Mouse (Mus musculus) megakaryocyte, embryonic 14.5 days (primary cell): ENCODE measurements around the gene Stap2. TPM values are rescaled to one million over a fixed set of nuclear protein-coding genes. Genes with fewer than 3 reads are reported as not detected.

ENCODE experiments used
- H3K27me3 ChIP-seq: replicated peaks from 2 replicates; pipeline ENCODE3; 2012; ENCODE audit warnings: inconsistent platforms
- H3K36me3 ChIP-seq: replicated peaks from 2 replicates; pipeline ENCODE3; 2012; ENCODE audit warnings: low read length, inconsistent platforms, mixed read lengths
- H3K4me1 ChIP-seq: 2 replicates; pipeline ENCODE4 v1.6.1; 2012; ENCODE audit warnings: inconsistent platforms
- H3K4me3 ChIP-seq: replicated peaks from 2 replicates; pipeline ENCODE3; 2012; ENCODE audit warnings: moderate library complexity, mild to moderate bottlenecking, inconsistent platforms
- H3K9me3 ChIP-seq: 2 replicates; pipeline ENCODE4 v1.6.1; 2012; ENCODE audit warnings: inconsistent platforms
- FLI1 ChIP-seq: IDR thresholded peaks from 2 replicates; pipeline ENCODE4 v1.6.1; 2012; ENCODE audit warnings: low read length, inconsistent platforms, mixed read lengths
- GATA1 ChIP-seq: IDR thresholded peaks from 3 replicates; pipeline ENCODE4 v1.6.1; 2012; ENCODE audit warnings: mixed read lengths, low read length, inconsistent platforms, borderline replicate concordance
- polyA plus RNA-seq: library from polyadenylated mRNA; stranded (reverse); fragments of >175 nt; gene quantifications from 2 replicates; pipeline ENCODE4 v1.2.3, GENCODE M21; 2012; ENCODE audit warnings: low replicate concordance; ENCODE audit not compliant: insufficient read depth

The Stap2 gene
- polyA plus RNA-seq, 1 experiment: 0.21 TPM

DNA sequence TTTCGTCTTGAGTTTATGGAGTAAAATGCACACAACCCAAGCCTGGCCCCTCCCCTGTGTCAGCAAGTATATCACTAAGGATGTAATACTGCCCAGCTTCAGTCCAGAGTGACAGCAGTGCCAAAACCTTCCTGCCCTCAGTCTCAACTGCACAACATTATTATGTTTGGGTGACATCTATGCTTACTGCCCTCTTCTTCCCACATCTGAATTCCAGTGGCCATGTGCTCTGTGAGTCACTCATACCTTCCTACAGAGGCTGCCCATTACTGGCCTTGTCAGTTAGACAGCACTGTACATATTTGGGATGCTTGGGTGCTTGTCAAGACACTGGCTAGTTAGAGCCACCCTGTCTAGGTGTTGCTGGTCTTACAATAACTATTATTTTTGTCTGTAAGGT is 20.9 kb upstream of the Stap2 start:
- peaks cover 100% of the 10 kb centered on the region for H3K4me1 ChIP-seq

DNA sequence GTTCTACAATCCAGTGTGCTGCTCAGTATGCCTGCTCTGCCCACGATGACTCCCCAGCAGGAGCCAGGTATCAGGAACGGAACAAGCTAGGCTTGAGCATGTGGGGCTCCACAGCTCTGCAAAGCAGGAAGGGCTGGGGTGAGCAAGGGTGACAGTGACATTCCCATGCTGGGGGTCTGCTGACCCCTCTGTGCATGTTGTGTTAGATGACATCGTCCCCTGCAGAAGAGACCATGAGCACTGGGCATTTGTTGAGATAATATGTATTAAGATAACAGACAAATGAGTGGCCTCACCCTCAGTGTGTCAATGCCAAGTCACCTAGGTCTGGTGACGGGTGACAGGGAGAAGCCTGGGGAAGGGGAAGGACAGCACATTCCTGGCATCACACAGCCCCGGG is 19.5 kb upstream of the Stap2 start:
- TF ChIP-seq FLI1: no peak
- TF ChIP-seq GATA1: no peak
- Histone ChIP-seq H3K36me3 (peaks cover 99% of the 10 kb centered on the region), H3K4me3 (peak overlapping the region; percentile 83), H3K9me3 (no peaks in the 10 kb centered on the region), H3K4me1 (peaks cover 100% of the 10 kb centered on the region), H3K27me3 (no peaks in the 10 kb centered on the region)

More for the DNA sequence above, 20.9 kb upstream of the Stap2 start:
- Histone ChIP-seq H3K4me3 (peak overlapping the region; percentile 79), H3K9me3 (no peaks in the 10 kb centered on the region), H3K27me3 (no peaks in the 10 kb centered on the region), H3K36me3 (peaks cover 97% of the 10 kb centered on the region)
- no peak for TF ChIP-seq GATA1
- TF ChIP-seq FLI1: no peak

DNA sequence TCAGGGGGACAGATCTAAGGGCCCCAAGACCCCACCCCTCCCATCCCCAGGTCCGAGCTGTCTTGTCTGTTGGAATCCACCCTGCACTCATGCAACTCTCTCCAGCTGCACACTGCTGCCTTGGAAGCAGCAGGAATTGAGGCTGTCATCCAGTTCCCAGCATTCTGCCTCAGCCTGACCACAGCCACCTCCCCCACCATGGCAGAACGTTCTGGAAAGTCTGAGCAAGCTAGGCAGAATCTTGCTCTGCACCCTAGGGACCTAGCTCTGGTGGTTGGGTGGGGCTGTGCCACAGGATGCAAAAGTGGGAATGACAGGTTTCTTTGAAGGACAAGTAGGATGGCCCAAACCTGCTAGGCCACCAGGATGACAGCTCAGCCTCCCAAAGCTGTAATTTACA is 19.1 kb upstream of the Stap2 start:
- Histone ChIP-seq H3K4me3 (peak overlapping the region; percentile 83), H3K9me3 (no peaks in the 10 kb centered on the region), H3K27me3 (no peaks in the 10 kb centered on the region), H3K36me3 (peaks cover 99% of the 10 kb centered on the region), H3K4me1 (peaks cover 100% of the 10 kb centered on the region)
- TF ChIP-seq FLI1 (no peak), GATA1 (no peak)

DNA sequence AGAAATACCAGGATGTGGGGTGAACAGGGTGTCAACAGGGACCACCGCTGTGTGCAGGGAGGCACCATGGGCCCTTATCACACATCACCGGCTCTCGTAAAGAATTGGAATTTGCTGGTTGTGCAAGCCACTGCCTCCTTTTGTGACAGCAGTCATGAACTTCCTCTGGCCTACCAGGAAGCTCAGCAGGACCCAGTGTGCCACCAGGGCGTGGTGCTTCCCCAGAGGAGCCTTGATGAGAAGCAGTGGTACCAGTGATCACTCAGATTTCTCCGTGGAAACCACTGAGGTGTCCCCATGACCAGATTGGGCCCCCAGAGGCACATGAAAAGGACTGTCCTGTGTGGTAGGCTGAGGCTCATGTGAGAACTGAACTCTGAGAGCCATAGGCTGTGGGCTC is 18.0 kb upstream of the Stap2 start:
- Histone ChIP-seq H3K4me3 (peak overlapping the region; percentile 57), H3K9me3 (no peaks in the 10 kb centered on the region), H3K4me1 (peaks cover 100% of the 10 kb centered on the region), H3K36me3 (peaks cover 99% of the 10 kb centered on the region), H3K27me3 (no peaks in the 10 kb centered on the region)
- TF ChIP-seq GATA1: no peak
- no peak for TF ChIP-seq FLI1

DNA sequence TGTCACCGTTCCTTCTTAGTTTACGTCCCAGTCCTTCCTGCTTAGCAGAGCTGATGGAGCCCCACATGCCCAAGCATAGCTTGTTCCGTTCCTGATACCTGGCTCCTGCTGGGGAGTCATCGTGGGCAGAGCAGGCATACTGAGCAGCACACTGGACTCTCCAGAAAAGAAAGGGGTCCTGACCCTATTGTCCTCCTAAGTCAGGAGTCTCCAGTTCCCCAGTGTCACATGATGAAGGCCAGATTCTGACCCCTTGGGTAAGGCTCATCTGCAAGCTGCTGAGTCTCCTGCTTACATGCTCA is 17.6 kb upstream of the Stap2 start:
- no peaks in the 10 kb centered on the region for H3K27me3 ChIP-seq
- peak overlapping the region; percentile 77 for H3K4me3 ChIP-seq
- peaks cover 99% of the 10 kb centered on the region for H3K4me1 ChIP-seq
- no peaks in the 10 kb centered on the region for H3K9me3 ChIP-seq
- TF ChIP-seq FLI1 (no peak), GATA1 (no peak)
- peaks cover 99% of the 10 kb centered on the region for H3K36me3 ChIP-seq

DNA sequence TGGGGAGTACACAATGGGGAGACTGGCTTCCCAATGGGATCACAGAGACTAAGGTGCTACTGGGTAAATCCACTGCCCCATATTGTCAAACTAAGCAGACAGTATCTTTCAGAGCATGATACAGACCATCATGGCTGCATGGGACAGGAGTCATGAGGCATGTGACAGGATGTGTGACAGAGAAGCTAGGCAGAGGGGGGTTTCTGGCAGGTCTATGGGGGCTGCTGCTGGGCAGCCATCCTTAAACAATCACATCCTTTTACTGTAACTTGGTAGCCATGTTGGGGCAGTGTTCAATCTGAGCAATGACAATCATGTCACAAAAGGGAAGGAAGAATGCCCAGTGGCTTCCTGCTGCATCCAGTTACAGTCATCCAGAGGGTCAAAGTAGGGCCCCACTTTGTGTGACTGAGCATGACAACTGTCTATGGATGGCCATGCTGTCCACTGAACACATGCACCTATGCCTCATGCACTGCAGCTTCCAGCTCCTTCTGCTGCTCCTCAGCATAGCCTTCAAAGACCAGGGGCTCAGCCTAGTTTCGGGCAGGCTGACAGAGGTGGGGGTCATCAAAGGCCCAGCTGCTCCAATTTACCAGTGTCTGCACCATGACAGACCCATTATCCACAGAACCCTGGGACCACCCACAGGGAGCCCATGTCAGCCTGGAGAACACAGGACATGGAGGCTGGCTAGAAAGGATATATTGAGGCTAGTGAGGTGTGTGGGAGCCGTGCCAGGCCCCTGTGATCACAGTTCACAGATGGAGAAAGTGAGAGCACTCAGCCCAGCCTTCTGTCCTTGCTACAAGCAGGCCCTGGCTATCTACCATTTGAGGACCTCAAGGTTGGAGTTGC is 17.0 kb upstream of the Stap2 start:
- H3K36me3 ChIP-seq: peaks cover 99% of the 10 kb centered on the region

DNA sequence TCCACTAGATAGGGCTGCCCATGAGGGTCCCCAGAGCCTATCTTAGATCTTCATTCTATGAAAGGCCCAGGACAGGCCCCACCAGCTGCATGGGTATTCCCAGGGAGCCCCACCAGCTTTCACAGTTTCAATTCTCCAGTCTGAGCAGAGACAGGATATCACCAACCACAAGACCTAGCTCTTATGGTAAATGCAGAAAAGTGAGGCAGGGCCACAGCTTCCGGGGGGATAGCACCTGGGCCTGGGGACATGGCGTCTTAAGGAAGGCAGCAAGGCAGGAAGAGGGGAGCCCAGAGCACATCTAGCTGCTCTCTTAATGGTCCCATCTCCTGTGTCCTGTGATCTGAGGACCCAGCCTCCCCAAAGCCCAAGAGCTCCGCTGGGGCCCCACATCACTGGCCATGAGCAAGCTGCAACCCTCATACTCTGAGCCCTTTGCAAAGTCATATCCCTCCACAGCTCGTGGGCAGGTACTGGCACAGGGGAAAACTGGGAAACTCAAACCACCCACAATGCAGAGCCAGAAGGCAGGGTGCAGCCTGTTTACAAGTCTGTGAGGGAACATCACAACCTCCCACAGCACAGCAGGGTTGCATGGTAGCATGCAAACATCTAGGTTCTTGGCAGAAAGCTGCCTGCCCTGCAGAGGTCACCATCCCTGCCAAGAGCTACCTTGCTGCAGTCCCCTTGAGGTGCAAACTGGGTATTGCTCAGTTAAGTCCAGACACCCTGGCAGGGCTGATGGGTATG is 16.0 kb upstream of the Stap2 start:
- Histone ChIP-seq H3K27me3 (no peaks in the 10 kb centered on the region), H3K4me3 (peak overlapping the region; percentile 57), H3K36me3 (peaks cover 99% of the 10 kb centered on the region), H3K4me1 (peaks cover 86% of the 10 kb centered on the region), H3K9me3 (no peaks in the 10 kb centered on the region)
- no peak for TF ChIP-seq GATA1
- TF ChIP-seq FLI1: no peak

More for the DNA sequence above, 17.0 kb upstream of the Stap2 start:
- Histone ChIP-seq H3K4me1 (peaks cover 94% of the 10 kb centered on the region), H3K9me3 (no peaks in the 10 kb centered on the region), H3K4me3 (peak overlapping the region; percentile 77), H3K27me3 (no peaks in the 10 kb centered on the region)
- no peak for TF ChIP-seq GATA1
- no peak for TF ChIP-seq FLI1

DNA sequence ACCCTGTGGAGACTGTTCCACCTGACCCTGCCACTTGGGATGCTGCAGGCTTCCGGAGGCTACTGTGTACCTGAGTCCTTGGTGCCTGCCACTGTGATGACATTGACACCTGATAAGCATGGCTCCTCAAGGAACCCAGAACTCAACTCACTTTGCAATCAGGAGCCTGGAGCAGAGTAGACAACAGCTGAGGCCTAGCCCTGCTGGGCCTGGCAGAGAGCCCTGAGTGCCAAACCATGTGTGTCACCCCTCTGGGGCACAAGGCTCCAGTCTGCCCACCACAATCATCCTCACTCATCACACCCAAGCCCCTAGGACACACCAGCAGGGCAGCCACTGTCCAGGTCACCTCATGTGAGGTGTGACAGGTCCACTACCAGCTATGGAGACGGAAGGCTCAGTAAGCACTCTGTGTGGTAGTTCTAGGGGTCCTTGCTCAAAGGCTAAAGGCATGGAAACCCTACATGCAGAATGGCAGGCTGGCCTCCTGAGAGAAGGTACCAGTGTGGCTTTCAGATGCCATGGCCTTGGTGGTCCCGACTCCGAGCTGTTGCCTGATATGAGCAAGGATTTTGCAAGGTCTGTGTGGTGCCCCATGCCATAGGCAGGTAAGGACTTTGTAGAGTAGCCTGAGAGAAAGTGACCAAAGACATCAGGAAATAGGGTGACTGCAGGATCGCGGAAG is 15.2 kb upstream of the Stap2 start:
- TF ChIP-seq GATA1 (no peak), FLI1 (no peak)
- Histone ChIP-seq H3K4me3 (peak overlapping the region; percentile 40), H3K36me3 (peaks cover 99% of the 10 kb centered on the region), H3K9me3 (no peaks in the 10 kb centered on the region), H3K27me3 (no peaks in the 10 kb centered on the region), H3K4me1 (peaks cover 78% of the 10 kb centered on the region)

DNA sequence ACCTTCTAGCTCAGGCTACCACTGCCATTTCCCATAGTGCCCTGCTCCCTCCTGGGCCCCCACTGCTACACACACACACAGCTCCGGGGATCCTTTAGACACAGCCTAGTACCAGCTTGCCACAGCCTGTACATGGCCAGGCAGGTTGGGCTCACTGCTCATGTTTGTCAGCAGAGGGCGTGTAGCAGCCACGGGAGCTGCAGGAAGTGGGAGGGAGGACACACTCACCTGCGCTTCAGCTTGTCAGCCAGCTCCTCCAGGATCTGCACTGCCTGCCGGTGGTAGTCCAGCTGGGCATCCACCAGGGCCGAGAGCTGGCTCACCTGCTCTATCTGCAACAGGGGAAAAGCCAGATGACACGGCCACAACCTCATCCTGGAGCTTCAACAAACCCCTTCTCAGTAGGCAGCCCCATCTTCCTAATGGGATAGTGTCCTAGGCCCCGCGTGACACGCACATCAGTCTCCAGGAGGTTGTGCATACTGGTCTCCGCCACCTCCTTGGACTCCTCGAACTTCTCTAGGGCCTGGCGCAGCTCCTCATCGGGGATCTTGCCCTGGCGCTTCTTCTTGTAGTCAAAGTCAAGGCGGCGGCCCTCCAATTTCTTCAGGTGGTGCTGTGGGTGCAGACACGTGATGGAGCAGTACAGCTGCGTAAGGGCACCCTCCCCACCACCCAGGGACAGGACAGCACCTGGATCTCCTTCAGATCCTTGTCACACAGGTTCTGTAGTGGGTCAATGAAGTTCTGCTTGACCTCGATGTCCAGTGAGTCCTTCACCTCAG is 13.2 kb upstream of the Stap2 start:
- Histone ChIP-seq H3K27me3 (no peaks in the 10 kb centered on the region), H3K4me1 (peaks cover 58% of the 10 kb centered on the region), H3K4me3 (no peak overlapping the region), H3K9me3 (no peaks in the 10 kb centered on the region), H3K36me3 (peaks cover 93% of the 10 kb centered on the region)
- TF ChIP-seq GATA1 (no peak), FLI1 (no peak)
